Mouse (Mus musculus) liver, embryonic 12.5 days (tissue): ENCODE measurements around the gene Tmem121b. TPM values are rescaled to one million over a fixed set of nuclear protein-coding genes. Genes with fewer than 3 reads are reported as not detected.

ENCODE experiments used
- ATAC-seq: fragments of 200-750 bp; cut with Nextera tagmentation; 2 replicates; pipeline ENCODE4 v1.8.0; 2017; ENCODE audit warnings: moderate number of reproducible peaks, mild to moderate bottlenecking, moderate library complexity
- H3K27ac ChIP-seq: fragments of 300-500 bp; sonication (generic); 2 replicates; pipeline ENCODE4 v1.5.1; 2016; ENCODE audit warnings: mild to moderate bottlenecking
- H3K27me3 ChIP-seq: fragments of 300-500 bp; sonication (generic); replicated peaks from 2 replicates; pipeline ENCODE4 v1.6.1; 2016; ENCODE audit warnings: mild to moderate bottlenecking, moderate library complexity
- H3K36me3 ChIP-seq: fragments of 300-500 bp; sonication (generic); 2 replicates; pipeline ENCODE4 v1.6.1; 2016; ENCODE audit warnings: mild to moderate bottlenecking, moderate library complexity
- H3K4me1 ChIP-seq: fragments of 300-500 bp; sonication (generic); 2 replicates; pipeline ENCODE4 v1.6.1; 2016
- H3K4me2 ChIP-seq: fragments of 300-500 bp; sonication (generic); 2 replicates; pipeline ENCODE4 v1.6.1; 2016; ENCODE audit warnings: mild to moderate bottlenecking, moderate library complexity
- H3K4me3 ChIP-seq: fragments of 300-500 bp; sonication (generic); 2 replicates; pipeline ENCODE4 v1.5.1; 2016; ENCODE audit warnings: mild to moderate bottlenecking, moderate library complexity
- H3K9ac ChIP-seq: fragments of 300-500 bp; sonication (generic); 2 replicates; pipeline ENCODE4 v1.6.1; 2016; ENCODE audit warnings: mild to moderate bottlenecking, moderate library complexity
- H3K9me3 ChIP-seq: fragments of 300-500 bp; sonication (generic); replicated peaks from 2 replicates; pipeline ENCODE4 v1.6.1; 2016; ENCODE audit warnings: mild to moderate bottlenecking, moderate library complexity
- WGBS: fragments of 180-500 bp; shearing (Covaris S2); methylation state at CpG from one replicate; pipeline ENCODE4 v1.1.7; 2016; ENCODE audit not compliant: insufficient replicate concordance; 5-methylcytosine and 5-hydroxymethylcytosine counted together
- polyA plus RNA-seq: library from polyadenylated mRNA; unstranded; fragments of >200 nt; fragmentation: Nextera tagmentation; extraction: Ambion mirVana; gene quantifications from 2 replicates; pipeline ENCODE4 v1.2.1, GENCODE M21; 2016

The Tmem121b gene
- polyA plus RNA-seq, 1 experiment from 2014 or later, result 0.02 TPM

GRCm38 (mm10) chr6:120517311-120517710, 23.7 kb upstream of the Tmem121b start:
- H3K9me3 ChIP-seq, result no peaks in the 10 kb centered on the region
- peak overlapping the region; percentile 64; the same call in 1 of the 2 replicates for H3K9ac ChIP-seq
- no peaks in the 10 kb centered on the region for H3K27me3 ChIP-seq
- peaks cover 69% of the 10 kb centered on the region for H3K36me3 ChIP-seq
- WGBS, result 78% methylated on average over 5 of the region's 5 CpGs
- H3K4me1 ChIP-seq, result peaks cover 57% of the 10 kb centered on the region
- H3K4me2 ChIP-seq, result peak overlapping the region; percentile 59
- H3K27ac ChIP-seq, result peak overlapping the region; percentile 95
- ATAC-seq, result no peak
- H3K4me3 ChIP-seq, result no peak overlapping the region

- H3K4me1 ChIP-seq, result peaks cover 57% of the 10 kb centered on the region
- H3K4me3 ChIP-seq, result no peak overlapping the region
- 32% methylated on average over 6 of the region's 6 CpGs for WGBS
- no peaks in the 10 kb centered on the region for H3K27me3 ChIP-seq
- H3K9me3 ChIP-seq, result no peaks in the 10 kb centered on the region
- peak overlapping the region; percentile 64 for H3K9ac ChIP-seq
- peak overlapping the region; percentile 59 for H3K4me2 ChIP-seq
- peak; percentile 57 for ATAC-seq
- H3K27ac ChIP-seq, result peak overlapping the region; percentile 95
- peaks cover 66% of the 10 kb centered on the region for H3K36me3 ChIP-seq
These were observed 23.3 kb upstream of the Tmem121b start for GRCm38 (mm10) chr6:120516879-120517278.

GRCm38 (mm10) chr6:120516422-120516821, 22.8 kb upstream of the Tmem121b start:
- Histone ChIP-seq H3K36me3 (peaks cover 66% of the 10 kb centered on the region), H3K4me1 (peaks cover 60% of the 10 kb centered on the region), H3K9ac (peak overlapping the region; percentile 64), H3K4me3 (no peak overlapping the region), H3K27ac (peak overlapping the region; percentile 95), H3K27me3 (no peaks in the 10 kb centered on the region), H3K9me3 (no peaks in the 10 kb centered on the region), H3K4me2 (peak overlapping the region; percentile 59)
- ATAC-seq, result peak; percentile 92
- WGBS, result 35% methylated on average over 4 of the region's 4 CpGs

- no peak for ATAC-seq
- Histone ChIP-seq H3K9me3 (no peaks in the 10 kb centered on the region), H3K4me3 (no peak overlapping the region), H3K36me3 (peaks cover 58% of the 10 kb centered on the region), H3K4me1 (peaks cover 49% of the 10 kb centered on the region), H3K9ac (no peak overlapping the region), H3K27ac (0 out of 2 replicates have a peak overlapping the region, but pooled peaks have one; percentile 0), H3K4me2 (no peak overlapping the region), H3K27me3 (no peaks in the 10 kb centered on the region)
- WGBS, result 71% methylated on average over 6 of the region's 6 CpGs
These were observed 17.6 kb upstream of the Tmem121b start for GRCm38 (mm10) chr6:120511212-120511611.

- H3K36me3 ChIP-seq, result peaks cover 58% of the 10 kb centered on the region
- H3K9ac ChIP-seq, result no peak overlapping the region
- H3K27me3 ChIP-seq, result no peaks in the 10 kb centered on the region
- peaks cover 41% of the 10 kb centered on the region for H3K4me1 ChIP-seq
- peak; percentile 56 for ATAC-seq
- no peak overlapping the region for H3K27ac ChIP-seq
- H3K9me3 ChIP-seq, result no peaks in the 10 kb centered on the region
- no peak overlapping the region for H3K4me2 ChIP-seq
- H3K4me3 ChIP-seq, result no peak overlapping the region
- 61% methylated on average over 8 of the region's 8 CpGs for WGBS
These were observed 16.8 kb upstream of the Tmem121b start for GRCm38 (mm10) chr6:120510425-120510824.

GRCm38 (mm10) chr6:120509975-120510374, 16.4 kb upstream of the Tmem121b start:
- 86% methylated on average over 7 of the region's 7 CpGs for WGBS
- H3K36me3 ChIP-seq, result peaks cover 58% of the 10 kb centered on the region
- no peaks in the 10 kb centered on the region for H3K9me3 ChIP-seq
- no peak overlapping the region for H3K4me3 ChIP-seq
- ATAC-seq, result no peak
- no peak overlapping the region for H3K4me2 ChIP-seq
- H3K9ac ChIP-seq, result no peak overlapping the region
- no peak overlapping the region for H3K27ac ChIP-seq
- H3K27me3 ChIP-seq, result no peaks in the 10 kb centered on the region
- H3K4me1 ChIP-seq, result peaks cover 36% of the 10 kb centered on the region

GRCm38 (mm10) chr6:120508645-120509044, 15.0 kb upstream of the Tmem121b start:
- ATAC-seq, result no peak
- 66% methylated on average over 4 of the region's 4 CpGs for WGBS
- no peak overlapping the region for H3K9ac ChIP-seq
- H3K4me3 ChIP-seq, result no peak overlapping the region
- H3K27me3 ChIP-seq, result no peaks in the 10 kb centered on the region
- peaks cover 48% of the 10 kb centered on the region for H3K36me3 ChIP-seq
- H3K9me3 ChIP-seq, result no peaks in the 10 kb centered on the region
- no peak overlapping the region for H3K4me2 ChIP-seq
- H3K4me1 ChIP-seq, result peaks cover 25% of the 10 kb centered on the region
- H3K27ac ChIP-seq, result no peak overlapping the region

- peaks cover 2% of the 10 kb centered on the region; the same call in 1 of the 2 replicates for H3K9me3 ChIP-seq
- no peak overlapping the region for H3K27ac ChIP-seq
- no peak overlapping the region for H3K4me3 ChIP-seq
- 69% methylated on average over 4 of the region's 4 CpGs for WGBS
- no peak overlapping the region for H3K9ac ChIP-seq
- no peak overlapping the region for H3K4me2 ChIP-seq
- no peaks in the 10 kb centered on the region for H3K27me3 ChIP-seq
- ATAC-seq, result no peak
- H3K36me3 ChIP-seq, result peaks cover 22% of the 10 kb centered on the region
- H3K4me1 ChIP-seq, result peaks cover 5% of the 10 kb centered on the region
These were observed 11.9 kb upstream of the Tmem121b start for GRCm38 (mm10) chr6:120505531-120505930.

GRCm38 (mm10) chr6:120504051-120504450, 10.4 kb upstream of the Tmem121b start:
- Histone ChIP-seq H3K9ac (no peak overlapping the region), H3K9me3 (peaks cover 6% of the 10 kb centered on the region; the same call in 1 of the 2 replicates), H3K4me2 (no peak overlapping the region), H3K4me1 (no peaks in the 10 kb centered on the region), H3K27ac (no peak overlapping the region), H3K36me3 (peaks cover 9% of the 10 kb centered on the region), H3K4me3 (no peak overlapping the region), H3K27me3 (0 out of 2 replicates have a peak, but pooled peaks cover 2% of the 10 kb centered on the region)
- WGBS, result 67% methylated on average over 3 of the region's 3 CpGs
- ATAC-seq, result no peak

GRCm38 (mm10) chr6:120496544-120496943, 2.9 kb upstream of the Tmem121b start:
- Histone ChIP-seq H3K9me3 (peaks cover 6% of the 10 kb centered on the region; the same call in 1 of the 2 replicates), H3K27me3 (peaks cover 67% of the 10 kb centered on the region), H3K4me1 (peaks cover 22% of the 10 kb centered on the region), H3K4me2 (no peak overlapping the region), H3K9ac (no peak overlapping the region), H3K4me3 (no peak overlapping the region), H3K27ac (no peak overlapping the region), H3K36me3 (no peaks in the 10 kb centered on the region)
- WGBS, result 65% methylated on average over 3 of the region's 3 CpGs
- ATAC-seq, result no peak

GRCm38 (mm10) chr6:120492499-120493373, 871 bp downstream of the Tmem121b start:
- H3K36me3 ChIP-seq, result no peaks in the 10 kb centered on the region

GRCm38 (mm10) chr6:120491862-120492498, 1.6 kb downstream of the Tmem121b start:
- Histone ChIP-seq H3K9ac (no peak overlapping the region), H3K4me2 (peak overlapping the region; percentile 87), H3K4me1 (peaks cover 22% of the 10 kb centered on the region), H3K9me3 (no peaks in the 10 kb centered on the region), H3K4me3 (peak overlapping the region; percentile 61), H3K27me3 (peaks cover 78% of the 10 kb centered on the region), H3K27ac (no peak overlapping the region), H3K36me3 (no peaks in the 10 kb centered on the region)
- 14% methylated on average over 22 of the region's 22 CpGs for WGBS
- ATAC-seq, result no peak

More at GRCm38 (mm10) chr6:120492499-120493373, 871 bp downstream of the Tmem121b start:
- Histone ChIP-seq H3K9ac (0 out of 2 replicates have a peak overlapping the region, but pooled peaks have one; percentile 43), H3K27me3 (peaks cover 82% of the 10 kb centered on the region), H3K9me3 (no peaks in the 10 kb centered on the region), H3K4me2 (peak overlapping the region; percentile 87), H3K4me1 (peaks cover 22% of the 10 kb centered on the region), H3K4me3 (peak overlapping the region; percentile 61), H3K27ac (no peak overlapping the region)
- WGBS, result 2% methylated on average over 89 of the region's 95 CpGs
- 0 out of 2 replicates have a peak, but pooled peaks have one; percentile 9 for ATAC-seq
